Mouse (Mus musculus): ENCODE measurements around the gene Tango6.
"Not testable (repeated sequence)": the region's sequence is repeated elsewhere in the genome, so short reads cannot be mapped to it uniquely, and the experiment has no call there.

The Tango6 gene

DNA sequence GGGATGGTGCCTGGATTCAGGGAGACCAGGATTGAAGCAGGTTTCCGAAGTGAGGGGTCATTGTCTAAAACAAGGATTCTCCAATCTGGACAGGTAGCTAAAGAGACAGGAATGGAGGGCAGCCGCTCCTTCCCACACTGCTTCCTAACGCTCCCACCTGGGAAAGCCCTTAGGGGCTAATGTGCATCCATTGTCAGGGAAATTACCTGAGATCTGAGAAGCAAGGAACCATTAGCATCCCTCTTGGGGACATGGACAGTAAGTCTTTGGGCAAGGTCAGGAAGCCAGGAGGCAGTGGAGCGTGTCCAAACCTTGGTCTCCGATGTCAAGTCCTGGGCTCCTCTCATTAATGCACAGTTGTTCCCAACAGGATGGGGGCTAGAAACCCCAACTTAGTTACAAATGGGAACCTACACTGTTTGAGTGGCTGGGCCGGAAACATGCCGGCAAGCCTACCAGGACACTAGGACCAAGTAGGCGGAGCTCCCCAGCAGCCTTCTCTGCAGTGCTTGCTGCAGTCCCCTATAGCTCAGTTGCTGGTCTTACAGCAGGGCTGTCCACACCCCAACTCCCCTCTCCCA, 189.7 kb downstream of the Tango6 start:
- no peak for DNase-seq (ENCODE audit: low read depth, low spot score)

DNA sequence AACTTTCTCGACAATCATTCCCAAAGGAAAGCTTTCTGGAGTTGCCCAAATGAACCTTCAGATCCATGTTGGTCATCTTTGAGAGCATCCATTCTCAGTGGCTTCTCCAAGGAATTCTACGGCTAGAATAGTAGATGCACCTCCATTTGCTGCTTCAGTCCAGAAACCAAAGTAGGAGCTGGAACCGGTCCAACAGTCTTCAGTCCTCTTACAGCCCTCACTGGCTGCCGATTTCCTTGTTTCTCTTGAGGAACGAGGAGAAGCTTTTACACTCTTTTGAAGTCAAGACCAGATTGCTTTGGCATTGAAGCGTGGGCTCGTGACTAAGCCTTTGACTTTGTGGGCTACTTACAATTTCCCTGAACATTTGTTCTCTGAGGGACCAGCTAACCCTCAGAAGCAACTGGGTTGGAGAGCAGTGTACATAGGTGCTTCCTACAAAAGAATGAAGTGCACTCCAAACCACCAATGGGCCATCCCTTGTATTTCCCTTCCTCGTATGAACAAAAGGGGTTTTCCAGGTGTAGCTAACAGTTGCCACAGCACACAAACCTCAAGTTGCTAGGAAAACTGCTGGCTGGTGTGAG, 197.3 kb downstream of the Tango6 start:
- no peak for DNase-seq (ENCODE audit: low read depth, low spot score)

DNA sequence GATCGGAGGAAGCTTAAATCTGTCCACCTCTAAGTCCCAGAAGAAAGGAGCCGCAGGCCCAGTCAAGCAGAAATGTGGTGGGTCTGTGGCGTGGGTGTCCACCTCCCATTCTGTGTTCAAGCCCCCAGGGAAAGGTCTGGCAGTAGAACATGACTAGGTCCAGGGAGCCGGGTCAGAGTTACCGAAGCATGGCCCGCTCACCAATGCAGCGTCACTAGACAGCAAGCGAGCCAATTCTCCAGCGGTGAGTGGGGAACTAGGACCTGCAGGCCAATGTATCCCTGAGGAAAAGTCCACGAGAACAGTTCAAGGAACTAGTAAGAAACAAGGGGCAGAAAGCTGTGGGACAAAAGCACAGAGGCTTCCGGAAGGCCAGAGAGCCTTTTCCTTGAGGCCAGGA, 201.2 kb downstream of the Tango6 start:
- DNase-seq (ENCODE audit: low read depth, low spot score), result not testable (repeated sequence)

DNA sequence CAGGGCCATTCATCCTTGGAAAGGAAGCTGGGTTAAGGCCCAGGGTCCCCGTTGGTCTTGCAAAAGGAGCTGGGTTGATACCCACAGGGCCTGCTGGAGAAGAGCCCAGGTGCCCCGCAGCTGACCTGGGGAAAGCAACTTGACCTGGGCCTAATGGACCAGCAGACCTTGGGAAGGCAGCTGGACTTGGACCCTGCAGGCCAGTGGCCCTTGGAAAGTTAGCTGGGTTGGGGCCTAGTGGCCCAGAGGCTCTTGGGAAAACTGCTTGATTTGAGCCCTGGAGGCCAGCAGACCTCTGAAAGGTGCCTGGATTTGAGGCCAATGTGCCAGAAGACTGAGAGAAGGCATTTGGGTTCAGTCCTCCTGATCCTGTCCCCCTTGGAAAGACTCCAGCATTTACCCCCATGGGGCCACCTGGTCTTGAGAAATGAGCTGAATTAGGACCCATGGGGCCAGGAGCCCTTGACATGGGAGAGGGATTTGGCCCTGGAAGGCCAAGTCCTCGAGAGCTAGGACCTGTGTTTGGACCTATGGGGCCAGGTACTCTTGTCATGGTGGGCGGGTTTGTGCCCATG, 202.0 kb downstream of the Tango6 start:
- DNase-seq (ENCODE audit: low read depth, low spot score), result not testable (repeated sequence)

DNA sequence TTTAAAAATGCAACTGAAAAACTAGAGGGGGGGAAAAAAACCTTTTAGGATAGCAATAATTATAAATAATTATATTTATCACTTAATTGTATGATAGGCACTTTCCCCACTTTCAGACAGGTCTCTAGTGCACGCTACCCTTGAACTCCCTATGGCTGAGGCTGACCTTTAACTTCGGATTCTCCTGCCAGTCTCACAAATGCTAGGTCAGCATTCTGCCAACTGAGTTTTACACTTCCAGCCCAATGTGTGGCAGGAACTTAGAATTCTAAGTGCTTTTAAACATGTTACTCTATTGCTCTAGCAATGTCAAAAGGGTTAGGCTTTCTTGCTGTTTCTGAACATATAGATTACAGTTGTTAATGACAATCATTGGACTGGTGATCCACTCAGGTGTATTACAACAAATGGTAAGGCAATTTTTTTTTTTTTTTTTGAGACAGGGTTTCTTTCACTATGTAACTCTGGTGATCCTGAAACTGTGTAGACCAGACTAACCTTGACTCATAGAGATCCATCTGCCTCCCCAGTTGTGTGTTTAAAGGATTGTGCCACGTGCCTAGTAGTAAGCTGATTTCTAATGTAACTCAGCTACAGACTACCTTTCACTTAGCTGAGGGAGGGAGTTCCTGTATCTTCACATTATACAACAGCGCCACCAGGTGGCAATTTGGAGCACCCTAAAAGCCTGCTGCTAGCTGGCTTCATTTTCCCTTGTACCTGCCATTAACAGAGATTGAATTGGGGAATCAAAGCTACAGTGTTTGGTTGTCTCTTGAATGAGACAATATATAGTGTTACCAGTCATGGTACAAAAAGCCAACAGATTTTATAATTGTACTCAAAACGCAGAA, 204.7 kb downstream of the Tango6 start:
- DNase-seq (ENCODE audit: low read depth, low spot score), result peak; percentile 85

DNA sequence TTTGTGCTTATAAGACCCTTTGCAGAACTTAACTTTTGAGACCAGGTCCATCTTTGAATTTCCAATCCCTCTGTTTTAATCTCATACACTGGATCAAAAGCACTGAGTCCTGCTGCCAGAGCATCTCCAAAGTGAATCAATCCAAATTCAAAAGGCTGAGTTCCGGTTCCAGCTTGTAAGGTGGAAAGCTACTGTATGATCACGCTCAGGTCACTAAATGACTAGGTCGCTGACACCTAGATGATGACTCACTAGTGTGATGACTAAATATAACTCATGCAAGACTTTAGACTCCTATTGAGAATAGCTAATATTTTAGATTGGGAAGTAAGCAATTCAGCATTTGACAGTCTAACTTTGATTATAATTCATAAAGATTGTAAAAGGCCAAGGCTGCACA, 205.9 kb downstream of the Tango6 start:
- peak; percentile 30 for DNase-seq (ENCODE audit: low read depth, low spot score)

DNA sequence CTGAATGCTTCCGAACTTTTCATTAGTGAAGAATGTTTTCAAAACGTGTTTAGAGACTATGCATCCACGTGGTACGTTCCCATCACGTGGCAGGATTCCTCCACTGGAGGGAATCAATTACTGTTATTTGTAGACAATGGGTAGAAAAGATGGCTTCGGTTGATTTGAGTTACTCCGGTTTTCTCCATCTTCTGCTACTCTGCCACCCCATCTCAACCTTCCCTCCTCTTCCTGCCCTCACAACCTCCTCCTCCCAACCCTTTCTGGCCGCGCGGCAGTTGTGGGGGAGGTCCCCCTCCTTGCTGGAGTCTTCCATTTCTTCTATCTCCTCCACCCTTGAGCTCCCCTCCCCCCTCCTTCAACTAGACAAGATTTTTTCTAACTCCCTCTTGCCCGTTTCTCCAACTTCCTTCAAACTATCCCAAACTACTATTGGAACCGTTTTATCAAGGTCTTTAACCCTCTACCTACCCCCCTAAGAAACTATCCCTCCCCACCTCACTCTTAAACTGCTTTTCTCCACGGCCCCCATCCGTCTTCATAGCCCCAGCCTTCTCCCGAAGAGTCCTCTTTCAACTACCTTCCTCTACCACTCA, 209.4 kb downstream of the Tango6 start:
- DNase-seq (ENCODE audit: low read depth, low spot score), result peak; percentile 59

DNA sequence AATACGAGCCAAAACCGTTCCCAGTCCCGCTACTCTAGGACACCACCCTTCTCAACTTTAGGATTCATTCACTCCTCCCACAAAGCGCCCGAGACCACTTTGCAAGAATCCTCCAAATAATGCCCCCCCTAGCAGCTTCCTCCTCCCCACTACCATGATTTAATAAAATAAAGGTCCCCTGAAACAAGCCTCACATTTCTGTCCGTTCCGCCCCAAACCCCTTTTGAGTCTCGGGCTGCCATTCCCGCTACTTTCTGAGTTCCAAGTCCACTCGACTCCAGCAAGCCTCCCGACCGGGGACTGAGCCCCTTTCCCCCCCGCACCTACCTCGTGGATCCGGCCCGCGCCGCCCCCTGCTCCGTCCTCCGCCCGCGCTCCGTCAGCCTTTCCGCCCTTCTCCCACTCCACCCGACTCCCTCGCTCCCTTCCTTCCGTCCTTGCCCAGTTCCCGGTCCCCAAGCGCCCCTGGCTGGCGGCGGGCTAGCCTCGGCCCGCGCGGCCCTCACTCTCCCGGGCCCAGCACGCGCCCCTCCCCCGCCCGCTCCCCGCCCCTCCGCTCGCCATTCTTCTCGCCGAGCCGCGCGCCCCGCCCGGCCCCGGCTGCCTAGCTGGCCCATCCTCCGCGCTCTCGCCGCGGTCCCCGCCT, 210.1 kb downstream of the Tango6 start:
- DNase-seq (ENCODE audit: low read depth, low spot score), result no peak

DNA sequence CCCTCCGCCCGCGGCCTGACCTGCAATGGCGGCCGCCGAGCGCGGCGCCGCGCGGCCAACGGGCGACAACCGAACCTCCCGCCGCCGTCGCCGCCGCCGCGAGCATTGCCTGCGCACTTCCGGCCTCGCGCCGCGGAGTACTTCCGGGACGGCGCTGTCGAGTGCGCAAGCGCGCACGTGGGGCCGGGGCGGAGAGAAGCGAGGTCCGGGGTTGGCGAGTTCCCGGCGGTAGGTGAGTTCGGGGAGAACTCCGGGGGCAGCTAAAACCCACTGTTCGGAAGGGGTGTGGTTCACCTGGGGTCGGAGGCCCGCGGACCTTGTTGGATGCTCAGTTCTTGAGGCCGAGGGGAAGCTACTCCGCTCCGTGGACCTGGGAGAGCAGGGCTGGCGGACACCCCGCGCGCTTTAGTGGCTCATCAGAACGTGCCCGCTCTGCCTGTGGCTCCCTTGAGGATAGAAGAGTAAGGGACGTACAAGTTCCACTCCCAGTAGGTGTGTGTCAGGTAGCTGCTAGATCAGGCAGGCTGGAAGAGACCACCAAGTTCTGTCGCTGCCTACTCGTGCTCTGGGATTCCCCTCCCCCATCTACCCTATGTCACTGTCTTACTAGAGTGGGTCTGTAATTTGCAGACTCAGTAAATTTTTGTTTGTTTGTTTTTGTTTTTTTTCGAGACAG, 210.8 kb downstream of the Tango6 start, which contains the start of gene Utp4:
Utp4 (plus strand) TSS at position 156 of the 676 bp plus-strand sequence.
- DNase-seq (ENCODE audit: low read depth, low spot score), result peak; percentile 93

DNA sequence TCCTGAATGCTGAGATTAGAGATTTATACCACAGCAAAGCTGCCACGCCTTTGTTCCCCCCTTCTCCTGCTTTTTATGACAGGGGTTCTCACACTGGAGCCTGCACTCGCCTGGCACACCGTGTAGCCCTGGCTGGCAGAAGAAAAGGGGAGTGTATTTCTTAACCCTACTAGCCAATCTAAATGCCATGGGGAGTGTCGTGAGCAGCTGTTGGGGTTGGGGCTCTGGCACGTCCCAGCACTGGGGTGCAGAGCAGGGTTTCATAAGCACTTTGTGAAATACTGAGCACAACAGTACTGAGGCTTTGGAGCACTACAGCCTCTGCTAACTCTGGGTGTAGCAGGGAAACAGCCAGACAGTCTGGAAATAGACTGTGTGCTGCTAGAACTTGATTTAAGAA, 216.6 kb downstream of the Tango6 start:
- no peak for DNase-seq (ENCODE audit: low read depth, low spot score)

All from CD4-positive helper T cell, adult 2 months (primary cell).